Mouse (Mus musculus) adrenal gland, adult 8-10 months (tissue): ENCODE measurements around the gene Myzap. TPM values are rescaled to one million over a fixed set of nuclear protein-coding genes. Genes with fewer than 3 reads are reported as not detected.
"Not testable (repeated sequence)": the region's sequence is repeated elsewhere in the genome, so short reads cannot be mapped to it uniquely, and the experiment has no call there.

Experiments
- DNase-seq: peaks from one replicate; pipeline ENCODE4 v3.0.0; 2022
- total RNA-seq, 4 experiments: library from RNA; stranded (reverse); gene quantifications; 2 replicates each; pipeline ENCODE4 v1.2.4; 2022

The Myzap gene
- total RNA-seq, result 10 to 100 TPM in 3 of 4 experiments, 1 to 10 TPM in 1; 9.8 to 14.4 (median 11.5) TPM

DNA sequence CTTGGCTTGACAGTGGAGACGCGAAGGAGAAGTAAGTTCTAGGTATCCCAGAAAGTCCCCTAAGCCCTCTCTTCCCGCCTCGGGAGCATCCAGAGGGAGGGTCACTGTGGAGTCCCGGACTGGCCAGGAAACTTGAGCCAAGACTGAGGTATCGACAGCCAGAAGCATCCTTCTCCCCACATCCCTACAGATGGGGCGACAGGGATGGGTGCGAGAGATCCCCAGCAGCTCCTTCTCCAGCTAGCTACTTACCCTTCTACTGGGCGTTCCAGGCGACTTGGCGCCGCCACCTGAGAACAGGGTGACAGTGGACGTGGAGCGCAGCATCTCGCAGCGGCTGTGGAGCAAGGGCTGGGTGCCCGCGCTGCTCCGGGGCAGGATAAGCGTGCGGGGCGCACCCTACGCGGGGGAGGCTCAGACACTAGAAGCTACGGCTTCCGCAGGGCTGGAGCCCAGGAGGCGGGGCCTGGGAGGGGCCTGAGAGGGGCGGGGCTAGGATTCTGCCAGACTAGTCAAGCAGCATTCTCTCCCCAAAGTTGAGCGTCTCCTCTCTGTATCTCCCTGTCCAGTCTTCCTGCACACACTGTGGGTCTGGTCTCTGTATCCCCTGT lies at the start of gene Myzap:
Myzap (minus strand) TSS at position 423 of the 611 bp plus-strand sequence.
- DNase-seq, result peak; percentile 87

DNA sequence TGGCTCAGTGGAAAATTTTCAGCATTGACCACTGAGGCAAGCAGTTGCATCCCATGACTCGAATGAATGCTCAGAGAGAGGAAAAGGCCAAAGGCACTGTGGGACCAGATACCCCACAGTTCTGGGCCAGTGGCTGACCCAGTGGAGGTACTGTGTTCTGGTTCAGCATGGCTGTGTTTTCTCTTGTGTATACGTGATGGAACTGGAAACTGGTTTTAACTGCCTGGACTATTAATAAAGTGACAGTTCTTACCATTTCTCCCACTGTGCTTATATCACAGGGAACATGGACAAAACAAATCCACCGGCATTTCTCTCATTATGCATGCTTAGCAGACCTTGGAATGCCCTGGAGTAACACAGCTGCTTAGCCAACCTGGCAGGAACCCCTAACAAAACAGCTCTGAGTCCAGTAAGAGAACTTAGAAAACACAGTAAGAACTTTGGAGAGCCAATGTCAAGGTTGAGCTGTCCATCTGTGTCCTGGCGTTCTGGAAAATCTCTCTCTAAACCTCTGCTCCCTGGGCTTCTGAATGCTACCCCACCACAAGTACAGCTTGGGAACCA lies 48.3 kb upstream of the Myzap start:
- no peak for DNase-seq

DNA sequence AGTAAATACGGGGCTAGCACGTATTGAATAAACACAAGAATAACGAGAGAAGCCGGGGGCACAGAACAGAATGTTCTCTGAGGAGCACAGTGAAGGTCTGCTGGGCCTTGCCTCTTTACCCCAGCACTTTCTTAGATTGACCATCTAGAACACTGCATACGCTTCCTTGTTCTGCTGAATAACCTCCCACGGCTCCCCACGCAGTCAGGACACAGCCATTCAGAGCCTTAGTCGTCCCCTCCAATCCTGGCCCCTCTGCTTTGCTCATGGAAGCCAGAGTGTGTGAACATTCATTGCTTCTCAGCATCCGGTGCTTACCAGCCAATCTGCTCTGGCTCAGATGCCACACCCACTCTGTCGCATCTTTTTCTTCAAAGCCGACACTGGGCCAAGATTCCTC lies 46.0 kb upstream of the Myzap start:
- DNase-seq, result no peak

DNA sequence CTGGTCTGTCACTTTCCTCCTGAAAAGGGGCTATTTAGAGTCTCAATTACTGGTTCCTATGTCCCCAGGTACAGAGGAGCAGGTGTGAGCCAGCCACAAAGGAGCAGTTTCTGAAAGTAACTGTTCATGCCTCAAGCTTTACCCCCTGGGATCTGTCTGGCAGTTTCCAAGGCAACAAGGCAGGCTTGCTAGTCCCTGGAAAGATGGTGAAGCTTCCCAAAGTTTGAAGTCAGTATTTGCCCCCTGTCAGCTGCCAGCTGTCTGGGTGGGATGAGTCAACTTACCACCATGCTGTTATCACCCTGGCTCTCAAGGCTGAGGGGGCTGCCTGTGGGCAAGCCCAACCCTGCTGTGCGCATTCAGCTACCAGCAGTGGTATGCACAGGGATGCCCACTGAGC lies 44.7 kb upstream of the Myzap start:
- no peak for DNase-seq

DNA sequence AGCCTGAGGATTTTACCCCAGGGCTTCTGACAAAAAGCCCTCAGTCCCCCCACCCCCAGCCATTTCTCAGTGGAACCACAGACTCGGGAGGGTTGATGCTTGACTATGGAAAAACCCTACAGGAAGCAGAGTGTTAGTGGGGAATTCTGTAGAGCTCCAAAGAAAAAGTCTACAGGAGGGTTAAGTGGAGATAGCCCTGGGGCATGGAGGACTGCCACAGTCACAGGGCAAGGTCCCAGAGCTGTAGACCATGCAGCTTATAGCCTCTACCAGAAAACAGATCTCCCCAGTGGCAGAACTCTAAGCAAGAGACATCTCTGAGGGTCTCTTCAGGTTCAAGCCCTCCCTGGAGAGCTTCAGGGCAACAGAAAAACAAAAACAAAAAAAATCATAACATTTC lies 43.5 kb upstream of the Myzap start:
- no peak for DNase-seq

DNA sequence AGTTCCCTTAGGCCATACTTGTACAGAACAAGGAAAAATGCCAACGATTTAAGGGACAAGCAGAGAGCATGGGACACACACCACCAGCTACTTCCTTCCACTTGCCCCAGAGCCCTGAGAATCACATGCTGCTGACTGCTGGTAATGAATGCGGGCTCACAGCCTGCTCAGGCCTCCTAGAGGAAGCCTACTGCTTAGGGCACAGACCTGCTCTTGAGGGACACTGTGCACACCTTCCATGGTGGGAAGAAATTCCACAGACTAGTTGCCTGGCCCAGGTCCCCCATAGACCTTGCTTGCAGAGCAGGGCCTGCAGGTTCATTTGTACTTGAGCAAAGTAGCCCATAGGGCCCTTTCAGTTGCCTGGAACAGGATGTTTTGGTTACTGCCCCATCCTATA lies 42.8 kb upstream of the Myzap start:
- no peak for DNase-seq

DNA sequence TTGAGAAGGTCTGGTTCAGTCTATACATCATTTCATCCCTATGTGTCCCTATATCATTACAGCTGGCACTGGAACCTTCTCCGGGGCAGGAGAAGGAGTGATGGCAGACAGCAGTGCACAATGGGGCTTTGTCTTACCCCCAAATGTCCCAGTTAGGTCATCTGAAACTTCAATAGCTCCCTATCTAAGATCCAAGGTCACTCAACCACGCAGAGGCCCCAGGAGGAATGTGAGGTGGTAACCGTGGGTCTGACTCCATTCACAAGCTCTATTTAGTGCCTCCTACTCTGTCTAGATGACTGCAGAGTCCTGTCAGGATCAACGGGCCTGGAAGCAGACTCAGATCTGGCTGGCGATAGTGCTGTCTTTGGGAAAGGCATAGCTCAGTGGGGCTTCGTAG lies 36.8 kb upstream of the Myzap start:
- DNase-seq, result no peak

DNA sequence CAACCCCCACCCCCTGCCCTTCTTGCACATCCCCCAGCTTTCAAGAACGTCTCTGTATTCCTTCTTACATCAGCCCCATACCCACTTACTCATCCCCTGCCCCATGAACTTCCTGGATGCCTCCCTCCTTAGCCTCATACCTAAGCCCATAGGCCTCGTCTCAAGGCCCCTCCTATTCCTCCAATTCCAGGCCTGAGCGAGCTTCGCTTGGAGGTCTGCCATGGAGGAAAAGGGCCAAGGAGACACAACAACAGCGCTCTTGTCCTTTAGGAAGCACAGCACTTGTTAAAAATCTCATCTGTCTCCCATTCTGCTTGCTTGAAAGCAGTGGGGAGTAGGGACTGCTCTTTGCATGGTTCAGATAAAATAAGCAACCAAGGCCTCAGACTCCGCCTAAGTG lies 36.1 kb upstream of the Myzap start:
- DNase-seq, result no peak

DNA sequence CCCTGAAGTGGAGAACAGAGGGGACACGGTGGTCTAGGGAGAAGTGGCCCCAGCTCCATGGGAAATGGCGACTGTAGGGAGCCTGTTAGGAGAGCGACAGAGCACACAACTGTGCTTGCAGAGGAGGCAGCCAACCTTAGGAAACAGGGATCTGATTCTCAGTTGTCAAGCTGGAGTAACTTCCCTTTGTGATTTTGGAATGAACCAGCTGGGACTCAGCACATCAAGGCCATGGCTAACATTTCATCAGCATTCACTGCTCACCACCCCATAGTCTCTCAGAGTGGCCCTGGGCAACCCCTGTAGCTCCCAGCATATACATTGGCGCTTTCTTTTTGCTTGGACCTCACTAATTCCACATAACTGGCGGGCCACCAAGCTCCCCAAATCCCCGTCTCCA lies 33.8 kb upstream of the Myzap start:
- DNase-seq, result no peak

DNA sequence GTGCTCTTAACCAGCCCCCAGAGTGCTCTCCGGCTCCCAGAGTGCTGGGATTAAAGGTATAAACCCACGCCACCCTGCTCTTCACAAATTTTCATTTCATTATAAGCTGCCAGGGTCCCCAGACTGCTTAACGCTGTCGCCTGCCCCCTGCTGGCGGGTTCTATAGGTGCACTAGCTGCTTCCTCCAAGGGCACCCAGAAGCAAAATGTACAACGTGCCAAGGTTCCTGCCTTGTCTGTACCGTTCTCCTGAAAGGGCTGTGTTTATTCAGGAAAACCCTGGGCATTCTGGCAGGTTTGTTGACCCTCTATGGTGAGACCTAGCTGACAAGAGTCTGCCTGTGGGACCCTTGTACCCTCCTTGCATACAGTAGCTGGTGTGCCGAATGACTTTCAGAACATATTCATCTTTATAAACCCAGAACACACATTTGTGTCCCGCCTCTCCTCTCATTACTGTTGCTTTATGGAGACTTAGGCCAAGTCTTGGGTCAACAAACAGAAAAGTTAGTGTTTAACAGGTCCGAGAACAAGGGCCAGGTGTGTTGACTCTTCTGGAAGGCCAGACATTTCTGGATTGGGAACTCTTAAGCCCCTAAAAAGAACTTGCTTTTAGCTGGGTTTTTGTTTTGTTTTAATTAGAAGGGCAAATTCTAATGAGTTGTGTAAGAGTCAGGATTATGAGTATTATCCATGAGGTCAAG lies 32.8 kb upstream of the Myzap start:
- no peak for DNase-seq

DNA sequence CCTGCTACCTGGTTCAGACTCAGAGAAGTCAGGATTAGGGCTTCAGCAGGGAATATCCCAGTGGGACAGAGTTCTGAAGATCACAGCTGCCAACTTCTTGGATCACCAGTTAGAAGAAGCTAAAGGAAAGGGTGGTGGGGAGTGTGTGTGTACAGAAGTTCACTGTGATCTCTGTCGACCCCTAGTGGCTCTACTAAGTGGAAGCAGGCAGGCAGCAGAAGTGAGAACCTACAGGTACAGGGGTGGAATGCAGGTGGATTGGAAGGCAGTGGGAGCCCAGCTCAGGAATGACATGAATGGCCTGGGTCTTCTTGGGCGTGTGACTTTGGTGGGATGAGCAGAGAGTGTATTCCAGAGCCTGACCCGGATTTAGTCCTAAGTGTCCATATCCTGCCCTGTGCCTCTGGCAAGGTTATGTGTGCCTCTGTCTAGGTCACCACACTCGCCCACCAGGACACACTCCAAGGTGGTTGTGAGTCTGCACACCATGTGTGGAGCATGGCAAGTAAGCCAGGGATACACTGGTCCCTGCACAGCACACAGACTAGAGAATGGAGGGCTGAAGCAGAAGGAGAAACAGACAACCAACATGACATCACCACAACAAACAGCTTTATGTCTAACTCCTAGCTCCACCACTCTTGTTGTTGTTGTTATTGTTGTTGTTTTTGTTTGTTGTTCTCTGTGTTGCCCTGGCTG lies 31.9 kb upstream of the Myzap start:
- DNase-seq, result no peak

DNA sequence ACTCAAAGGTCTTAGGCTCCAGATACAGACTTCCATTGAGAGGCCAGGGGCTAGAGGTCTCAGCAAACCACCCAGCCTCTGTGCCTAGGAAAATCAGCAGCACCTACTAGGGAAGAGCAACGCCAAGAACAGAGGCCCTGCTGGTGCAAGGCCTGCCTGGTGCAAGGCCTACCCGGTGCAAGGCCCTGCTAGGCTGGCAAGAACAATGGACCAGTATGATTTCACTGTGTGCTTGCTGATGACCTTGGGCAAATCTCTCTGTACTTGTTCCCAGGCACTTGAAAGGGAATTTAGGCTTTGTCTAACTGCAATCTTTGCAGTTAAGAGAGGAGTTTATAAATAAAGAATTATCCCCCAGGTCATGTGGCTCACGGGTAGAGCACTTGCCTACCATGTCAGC lies 30.4 kb upstream of the Myzap start:
- no peak for DNase-seq

DNA sequence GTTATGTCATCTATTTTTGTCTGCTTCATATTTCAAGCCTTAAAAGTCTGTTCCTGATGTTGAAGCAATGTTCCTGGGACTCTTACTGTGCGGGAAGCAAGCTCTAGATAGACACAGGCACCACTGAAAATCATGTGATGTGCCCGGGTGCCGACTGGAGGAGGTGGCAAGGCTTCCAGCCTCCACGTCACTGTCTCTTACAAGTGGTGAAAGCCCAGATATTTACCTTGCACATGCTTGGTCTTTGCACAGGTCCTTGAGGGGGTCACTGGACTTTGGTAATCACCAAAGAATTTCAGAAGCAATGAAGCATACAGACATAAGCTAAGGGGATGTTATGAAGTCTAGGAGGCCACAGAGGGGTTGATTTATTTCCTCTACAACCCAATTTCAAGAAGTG lies 29.8 kb upstream of the Myzap start:
- no peak for DNase-seq

DNA sequence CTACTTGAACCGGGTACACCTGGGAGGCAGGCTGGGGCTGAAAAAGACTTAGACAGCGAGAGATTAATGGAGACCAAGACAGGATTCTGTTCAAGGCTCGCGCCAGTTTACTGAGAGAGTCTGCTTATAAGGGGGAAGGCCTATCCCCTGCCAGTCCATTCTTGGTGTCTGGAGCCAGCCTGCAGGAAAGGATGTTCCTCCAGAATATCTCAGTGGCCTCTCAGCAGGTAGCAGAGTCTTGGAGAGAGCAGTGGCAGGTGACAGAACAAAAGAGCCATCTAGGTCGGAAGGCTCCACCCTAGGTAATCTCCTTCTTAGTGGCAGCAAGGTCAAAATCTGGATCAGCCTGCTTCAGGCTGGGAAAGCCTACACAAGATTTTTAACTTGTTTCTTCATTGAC lies 28.0 kb upstream of the Myzap start:
- not testable (repeated sequence) for DNase-seq

DNA sequence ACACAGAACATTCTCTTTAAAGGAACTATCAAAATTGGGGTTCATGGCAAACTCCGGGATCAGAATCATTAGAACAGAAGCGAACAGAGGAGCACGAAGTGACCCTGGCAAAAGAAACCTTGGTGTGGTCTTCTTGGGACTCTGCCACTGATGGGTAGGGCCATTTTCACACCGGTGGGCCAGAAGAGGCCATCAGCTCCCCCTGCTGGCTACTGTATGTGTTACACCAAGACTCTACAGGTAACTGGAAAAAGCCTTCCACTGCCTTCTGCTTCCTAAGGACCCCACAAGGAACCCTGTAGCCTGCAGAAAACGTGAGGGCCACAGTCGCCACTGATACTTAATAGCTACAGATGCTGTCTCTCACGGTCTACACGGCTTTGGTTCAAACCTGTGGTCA lies 25.2 kb upstream of the Myzap start:
- no peak for DNase-seq

DNA sequence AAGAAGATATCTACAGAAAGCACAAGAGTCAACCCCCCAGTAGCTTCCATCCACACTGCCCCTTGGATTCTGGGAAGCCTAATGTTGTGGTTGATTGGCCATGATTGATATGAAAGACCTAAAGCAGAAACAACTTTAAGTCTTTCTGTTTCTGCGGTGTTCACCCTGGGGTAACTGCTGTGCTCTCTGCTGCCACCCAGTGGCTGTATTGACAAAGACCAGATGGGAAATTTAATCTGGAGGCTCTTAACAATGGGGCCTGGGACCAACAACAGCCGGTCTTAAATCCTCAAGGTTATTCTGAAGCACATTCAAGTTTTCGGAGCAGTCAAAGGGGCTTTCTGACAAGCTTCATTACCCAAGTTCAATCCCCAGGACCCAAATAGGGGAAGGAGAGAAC lies 24.0 kb upstream of the Myzap start:
- DNase-seq, result no peak

DNA sequence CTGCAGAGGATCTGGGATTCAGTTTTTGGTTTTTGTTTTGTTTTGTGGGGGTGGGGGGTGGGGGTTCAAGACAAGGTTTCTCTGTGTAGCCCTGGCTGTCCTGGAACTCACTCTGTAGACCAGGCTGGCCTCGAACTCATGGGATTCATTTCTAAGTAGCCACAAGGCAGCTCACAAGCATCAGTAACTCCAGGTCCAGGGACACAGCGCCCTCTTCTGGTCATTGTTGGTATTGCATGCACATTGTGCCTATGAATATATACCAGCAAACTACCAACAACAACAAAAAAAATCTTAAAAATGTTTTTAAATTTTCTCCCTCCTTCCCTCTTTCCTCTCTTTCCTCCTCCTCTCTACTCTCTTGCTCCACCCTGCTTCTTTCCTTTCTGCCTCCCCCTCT lies 22.5 kb upstream of the Myzap start:
- no peak for DNase-seq

DNA sequence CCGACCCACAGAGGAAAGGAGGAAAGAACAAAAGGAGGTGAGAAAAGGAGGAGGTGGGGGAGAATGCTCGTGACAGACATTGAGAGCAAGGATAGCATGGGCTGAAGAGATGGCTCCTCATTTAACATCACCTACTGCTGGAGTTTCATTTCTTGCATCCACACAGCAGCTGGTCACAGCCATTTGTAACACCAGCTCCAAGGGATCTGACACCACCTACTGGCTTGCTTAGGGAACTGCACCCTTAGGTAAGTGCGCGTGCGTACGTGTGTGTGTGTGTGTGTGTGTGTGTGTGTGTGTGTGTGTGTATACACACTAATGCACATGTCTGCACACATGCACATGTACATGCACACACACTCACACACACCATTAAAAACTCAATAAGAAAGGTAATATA lies 20.8 kb upstream of the Myzap start:
- DNase-seq, result no peak

DNA sequence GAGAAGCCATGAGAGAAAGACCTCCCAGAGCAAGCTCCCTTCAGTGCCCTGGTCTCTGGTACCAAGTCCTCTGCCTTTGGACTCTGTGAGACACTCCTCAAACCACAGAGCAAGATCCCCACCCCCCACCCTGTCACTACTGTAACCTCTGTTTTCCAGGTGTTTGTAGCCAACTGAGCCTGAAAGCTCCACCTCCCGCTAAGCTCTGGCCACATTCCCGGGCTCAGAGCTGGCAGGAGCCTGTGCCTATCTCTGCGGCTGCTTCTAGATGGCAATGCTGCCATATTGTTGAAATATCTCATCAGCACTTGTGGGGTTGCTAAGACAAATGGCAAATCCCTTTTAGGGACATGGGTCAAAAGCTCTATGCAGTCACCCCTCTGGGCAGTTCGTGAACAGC lies 19.7 kb upstream of the Myzap start:
- no peak for DNase-seq

DNA sequence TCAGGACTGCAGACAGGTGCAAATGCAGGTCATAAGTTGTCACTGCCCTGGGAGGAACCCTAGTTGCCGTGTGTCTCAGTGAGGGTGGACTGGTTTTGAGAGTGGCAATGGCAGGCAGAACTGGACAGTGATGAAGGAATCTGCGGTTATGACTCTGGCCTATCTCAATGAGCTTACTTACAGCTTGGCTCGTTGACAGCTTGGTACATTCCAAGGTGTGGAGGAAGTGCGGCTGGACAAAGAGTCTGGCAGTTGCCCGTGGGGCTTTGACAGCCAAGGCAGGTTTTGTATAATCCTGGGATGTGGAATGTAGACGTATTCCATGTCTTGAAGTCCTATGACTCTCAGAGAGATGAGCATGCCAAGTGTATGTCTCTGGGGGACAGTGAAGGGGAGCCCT lies 16.9 kb upstream of the Myzap start:
- DNase-seq, result no peak

DNA sequence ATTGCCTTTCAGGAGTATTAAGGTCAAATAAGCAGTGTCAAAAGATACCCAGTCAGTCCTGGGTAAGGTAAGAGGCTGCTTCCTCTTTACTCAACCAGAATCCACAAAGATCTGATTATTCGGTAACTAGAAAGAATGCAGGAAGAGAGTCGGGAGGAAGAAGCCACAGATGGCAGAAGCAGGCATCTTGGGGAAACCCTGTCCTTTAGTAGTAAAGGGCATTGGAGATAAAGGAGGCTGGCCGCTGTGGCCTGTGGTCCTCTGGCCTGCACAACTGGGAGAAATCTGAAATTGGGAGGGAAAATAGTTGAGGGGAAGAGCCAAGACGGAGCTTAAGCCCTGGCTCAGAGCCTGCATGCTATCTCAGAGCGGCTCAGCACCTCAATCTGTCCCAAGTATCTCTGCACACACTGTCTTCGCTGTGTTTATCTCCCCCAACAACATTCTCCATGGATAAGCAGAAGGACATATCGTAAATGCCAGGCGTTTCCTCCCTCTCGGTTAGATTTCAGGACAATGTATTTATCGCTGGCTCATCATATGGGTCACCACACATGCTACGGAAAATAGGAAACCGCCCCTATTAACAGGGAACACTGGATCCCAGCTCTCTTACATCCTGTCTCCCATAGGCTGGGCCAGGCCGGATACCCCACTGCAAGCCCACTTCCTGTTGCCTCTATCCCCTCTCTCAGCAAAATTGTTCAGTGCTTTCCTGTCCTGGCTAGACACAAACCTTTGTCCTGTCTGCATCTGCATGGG lies 14.3 kb upstream of the Myzap start:
- DNase-seq, result no peak

DNA sequence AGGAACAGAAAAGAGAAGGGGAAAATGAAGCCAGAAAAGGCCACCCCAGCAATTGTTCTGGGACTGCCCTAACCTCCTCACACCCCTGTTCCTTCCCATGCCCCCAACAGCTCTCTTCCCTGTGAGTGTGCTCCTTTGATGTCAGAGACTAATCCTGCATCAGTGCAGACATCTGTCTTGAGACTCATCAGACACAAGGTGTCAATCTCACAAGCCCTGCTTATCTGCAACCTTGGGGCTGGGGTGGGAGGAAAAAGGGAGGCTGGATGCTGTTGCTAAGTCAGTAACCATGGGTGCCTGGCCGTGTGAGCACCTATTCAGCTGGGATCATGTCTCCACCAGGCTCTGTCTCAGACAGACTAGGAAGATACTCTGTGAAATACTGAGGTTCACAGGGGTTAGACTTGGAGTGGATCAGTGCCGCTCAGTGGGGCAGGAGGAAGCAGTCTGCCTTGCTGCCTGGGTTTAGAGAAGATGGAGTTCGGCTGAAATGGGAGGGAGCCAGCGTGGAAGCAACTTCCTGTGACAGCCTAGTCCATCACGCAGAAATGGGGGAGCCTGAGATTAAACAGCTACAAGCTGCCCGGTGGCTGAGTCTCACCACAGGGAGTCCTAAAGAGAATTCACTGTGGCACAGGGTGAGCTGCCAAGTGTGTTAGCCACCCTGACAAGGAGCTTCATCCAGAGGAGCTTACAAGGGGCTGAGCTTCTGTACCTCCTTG lies 12.9 kb upstream of the Myzap start:
- DNase-seq, result no peak
